8 mouse cellular contexts compared by ENCODE assay signal in the genomic region with DNA sequence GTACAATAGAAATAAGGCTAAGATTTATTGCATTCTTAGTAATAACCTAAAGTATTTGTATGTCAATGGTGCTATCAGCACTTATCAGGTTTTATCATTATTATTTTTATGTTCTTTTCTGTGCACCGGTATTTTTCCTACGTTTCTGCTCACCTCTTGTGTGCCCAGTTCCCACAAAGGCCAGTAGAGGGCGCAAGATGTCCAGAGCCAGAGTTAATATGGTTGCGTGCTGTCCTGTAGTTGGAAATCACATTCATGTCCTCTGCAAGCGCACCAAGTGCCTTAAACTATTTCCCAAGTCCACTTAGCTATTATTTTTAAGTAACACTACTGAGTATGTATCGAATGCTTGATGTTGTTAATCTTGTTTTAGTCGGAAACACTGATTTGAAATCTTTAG.
DNase-seq lines count a peak whose midpoint lies in the region; ATAC-seq and TF ChIP-seq lines count a peak whose summit lies in the region.

No protein-coding gene starts in this region.

- peak; percentile 82 for TF ChIP-seq CTCF in intestine, postnatal 0 days (IDR thresholded peaks at IDR 0.05; ENCODE audit: low read depth)

- H3K4me1 ChIP-seq in intestine, postnatal 0 days (replicated peaks; ENCODE audit: control insufficient read depth, insufficient read depth, low read length), result no peaks in the 10 kb centered on the region
- no peaks in the 10 kb centered on the region for H3K4me1 ChIP-seq in intestine, embryonic 15.5 days (replicated peaks)
- no peaks in the 10 kb centered on the region for H3K4me1 ChIP-seq in ES-E14 (ENCODE audit: control insufficient read depth in 2 of 2, insufficient read depth in 2 of 2, low read length in 2 of 2, poor library complexity in 1 of 2)
- no peaks in the 10 kb centered on the region for H3K4me1 ChIP-seq in embryonic facial prominence, embryonic 14.5 days (ENCODE audit: control insufficient read depth, insufficient read depth, low read length)

- no peak overlapping the region for H3K27ac ChIP-seq in intestine, postnatal 0 days (ENCODE audit: low read depth, low read length)
- H3K27ac ChIP-seq in intestine, embryonic 15.5 days, result no peak overlapping the region
- no peak overlapping the region for H3K27ac ChIP-seq in ES-E14 (ENCODE audit: insufficient read depth, low read depth, low read length, poor library complexity, severe bottlenecking)
- H3K27ac ChIP-seq in embryonic facial prominence, embryonic 14.5 days (replicated peaks; ENCODE audit: low read depth, low read length), result no peak overlapping the region

- 36% methylated on average over 7 of the region's 7 CpGs for WGBS in intestine, postnatal 0 days
- WGBS in intestine, embryonic 15.5 days, result 46% methylated on average over 7 of the region's 7 CpGs
- 34% methylated on average over 7 of the region's 7 CpGs for WGBS in embryonic facial prominence, embryonic 14.5 days

- peak; percentile 17 for DNase-seq in ES-E14 (ENCODE audit: low read depth, low spot score)
- peak; percentile 23 to 40 for DNase-seq in adrenal gland, postnatal 36 days
- peak; percentile 11 for DNase-seq in embryonic facial prominence, embryonic 14.5 days (ENCODE audit: low spot score)
- peak; percentile 30 to 34 for DNase-seq in layer of hippocampus, postnatal 14 days (ENCODE audit: low spot score in 2 of 2)
- peak; percentile 28 for DNase-seq in retina, postnatal 7 days (ENCODE audit: low read depth, low spot score)
- no peak for DNase-seq in heart, adult 8-10 months (ENCODE audit: low spot score)

- no peak overlapping the region for H3K9ac ChIP-seq in intestine, postnatal 0 days (ENCODE audit: low read depth, low read length)
- H3K9ac ChIP-seq in intestine, embryonic 15.5 days, result no peak overlapping the region
- H3K9ac ChIP-seq in ES-E14 (ENCODE audit: insufficient read depth, low read depth, low read length, poor library complexity, severe bottlenecking), result no peak overlapping the region
- no peak overlapping the region for H3K9ac ChIP-seq in embryonic facial prominence, embryonic 14.5 days (ENCODE audit: low read depth, low read length)

- in situ Hi-C loops in ES-E14 (cut with MboI; ENCODE audit: low sequenced_read_pairs in 2 of 2, unreplicated experiment in 2 of 2), result no loop called here

- no peak overlapping the region for H3K4me3 ChIP-seq in intestine, postnatal 0 days (ENCODE audit: low read depth, low read length)
- H3K4me3 ChIP-seq in intestine, embryonic 15.5 days (replicated peaks), result no peak overlapping the region
- no peak overlapping the region for H3K4me3 ChIP-seq in ES-E14 (ENCODE audit: insufficient read depth in 1 of 2, low read depth in 1 of 2, low read length in 2 of 2, poor library complexity in 1 of 2, severe bottlenecking in 1 of 2)
- no peak overlapping the region for H3K4me3 ChIP-seq in embryonic facial prominence, embryonic 14.5 days (ENCODE audit: low read depth, low read length)

- H3K4me2 ChIP-seq in intestine, postnatal 0 days (replicated peaks; ENCODE audit: low read depth), result no peak overlapping the region
- no peak overlapping the region for H3K4me2 ChIP-seq in intestine, embryonic 15.5 days (replicated peaks)
- H3K4me2 ChIP-seq in embryonic facial prominence, embryonic 14.5 days (ENCODE audit: low read depth, low read length), result no peak overlapping the region

- ATAC-seq in intestine, postnatal 0 days, result no peak
- ATAC-seq in intestine, embryonic 15.5 days, result no peak
- ATAC-seq in embryonic facial prominence, embryonic 14.5 days (ENCODE audit: low read depth), result no peak

- H3K9me3 ChIP-seq in intestine, postnatal 0 days (ENCODE audit: control insufficient read depth), result no peaks in the 10 kb centered on the region
- H3K9me3 ChIP-seq in intestine, embryonic 15.5 days, result no peaks in the 10 kb centered on the region
- H3K9me3 ChIP-seq in ES-E14 (ENCODE audit: control insufficient read depth, insufficient read depth, low read depth, low read length), result no peaks in the 10 kb centered on the region
- no peaks in the 10 kb centered on the region for H3K9me3 ChIP-seq in embryonic facial prominence, embryonic 14.5 days (ENCODE audit: control insufficient read depth, low read length)

- no peaks in the 10 kb centered on the region for H3K27me3 ChIP-seq in intestine, postnatal 0 days (replicated peaks; ENCODE audit: control insufficient read depth, insufficient read depth, low read length)
- no peaks in the 10 kb centered on the region for H3K27me3 ChIP-seq in intestine, embryonic 15.5 days (replicated peaks)
- H3K27me3 ChIP-seq in embryonic facial prominence, embryonic 14.5 days (replicated peaks; ENCODE audit: control insufficient read depth, insufficient read depth, low read length), result no peaks in the 10 kb centered on the region

- H3K36me3 ChIP-seq in intestine, postnatal 0 days (ENCODE audit: control insufficient read depth, insufficient read depth), result no peaks in the 10 kb centered on the region
- H3K36me3 ChIP-seq in intestine, embryonic 15.5 days, result no peaks in the 10 kb centered on the region
- H3K36me3 ChIP-seq in ES-E14 (ENCODE audit: control insufficient read depth, insufficient read depth, low read length, poor library complexity, severe bottlenecking), result no peaks in the 10 kb centered on the region
- no peaks in the 10 kb centered on the region for H3K36me3 ChIP-seq in embryonic facial prominence, embryonic 14.5 days (ENCODE audit: control insufficient read depth, insufficient read depth, low read length)

TF ChIP-seq in ES-E14, 5 proteins besides CTCF, POLR2A, EP300 and RAD21:
- TF ChIP-seq CHD2 (IDR thresholded peaks at IDR 0.05; ENCODE audit: low read depth, low read length) (no peak), ZC3H11A (IDR thresholded peaks at IDR 0.05; ENCODE audit: borderline replicate concordance, low read depth, low read length) (peak; percentile 44; the same call in 1 of the 2 replicates)
